ENCODE assay signal across 9 mouse cellular contexts in the genomic region with DNA sequence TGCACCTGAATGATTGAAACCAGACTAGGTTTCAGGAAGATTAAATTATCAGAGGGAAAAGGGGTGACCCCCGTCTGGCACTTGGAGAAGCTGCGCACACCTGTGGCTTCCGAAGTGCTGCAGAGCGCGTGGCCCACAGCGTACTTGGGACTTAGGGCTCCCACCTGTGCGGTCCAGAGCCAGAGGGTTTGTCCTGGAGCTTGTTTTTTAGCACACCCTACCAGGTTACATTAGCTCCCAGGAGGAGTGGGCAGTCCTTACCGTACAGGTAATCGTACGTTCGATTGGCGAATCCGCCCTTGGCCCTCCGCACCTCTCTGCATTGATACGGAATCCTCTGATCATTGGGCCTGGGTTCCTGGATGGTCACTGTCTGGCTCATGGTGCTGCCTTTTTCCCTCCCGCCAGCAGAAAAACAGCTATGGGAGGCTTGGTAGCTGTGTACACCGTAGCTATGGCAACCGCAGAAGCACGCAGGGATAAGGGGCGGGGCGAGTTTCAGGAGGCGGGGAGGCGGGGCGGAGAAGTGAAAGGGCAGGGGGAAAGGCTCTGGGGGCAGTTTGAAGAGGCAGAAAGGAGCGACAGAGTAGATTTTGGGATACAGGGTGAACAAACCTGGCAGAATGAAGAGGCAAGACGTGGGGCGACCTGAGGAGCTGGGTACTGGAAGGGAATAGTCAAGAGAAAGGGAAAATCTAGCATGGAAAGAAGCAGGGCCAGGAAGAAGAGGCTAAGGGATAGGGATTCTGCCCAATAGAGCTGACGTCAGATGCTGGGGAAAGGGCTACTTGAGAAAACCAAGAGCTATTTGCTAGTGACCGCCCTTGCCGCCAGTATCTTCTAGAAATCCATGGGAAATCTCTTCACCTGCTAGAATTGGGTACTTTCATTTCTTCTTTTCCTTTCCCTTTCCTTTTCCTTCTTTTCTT. TPM values are rescaled to one million over a fixed set of nuclear protein-coding genes. Genes with fewer than 3 reads are reported as not detected.
DNase-seq lines count a peak whose midpoint lies in the region; ATAC-seq and TF ChIP-seq lines count a peak whose summit lies in the region.
"Had no signal": no experiment of that assay in that cellular context is flagged by ENCODE, and none has a peak within 500 bp of the region (broad histone marks: within the 10 kb centered on the region; RNA-seq: fewer than 3 reads in every experiment).

TSS of gene Maats1 (minus strand) at position 748 of the 929 bp plus-strand sequence.

- no peaks in the 10 kb centered on the region for H3K4me1 ChIP-seq in ES-Bruce4 (ENCODE audit: control insufficient read depth, insufficient read depth, low read length)
- H3K4me1 ChIP-seq in forebrain, embryonic 14.5 days (ENCODE audit: control insufficient read depth, insufficient read depth, low read length) = peaks cover 3% of the 10 kb centered on the region; the same call in 1 of the 2 replicates
- H3K4me1 ChIP-seq in heart, postnatal 0 days (ENCODE audit: control insufficient read depth, insufficient read depth) = peaks cover 8% of the 10 kb centered on the region
- peaks cover 4 to 12% of the 10 kb centered on the region in 2 experiments for H3K4me1 ChIP-seq in liver, embryonic 14.5 days (replicated peaks; ENCODE audit: control insufficient read depth in 2 of 2, insufficient read depth in 2 of 2, low read length in 1 of 2)
- 0 out of 2 replicates have a peak, but pooled peaks cover 2% of the 10 kb centered on the region for H3K4me1 ChIP-seq in stomach, postnatal 0 days (replicated peaks; ENCODE audit: control insufficient read depth, insufficient read depth)

- H3K27me3 ChIP-seq in ES-Bruce4 (ENCODE audit: control insufficient read depth, insufficient read depth, low read length, poor library complexity, severe bottlenecking) = no peaks in the 10 kb centered on the region
- H3K27me3 ChIP-seq in forebrain, embryonic 14.5 days (replicated peaks; ENCODE audit: control insufficient read depth, insufficient read depth, low read length) = no peaks in the 10 kb centered on the region
- no peaks in the 10 kb centered on the region for H3K27me3 ChIP-seq in heart, postnatal 0 days (ENCODE audit: control insufficient read depth, insufficient read depth, low read length)
- H3K27me3 ChIP-seq in liver, embryonic 14.5 days (ENCODE audit: control insufficient read depth, insufficient read depth, low read length) = no peaks in the 10 kb centered on the region
- H3K27me3 ChIP-seq in stomach, postnatal 0 days (ENCODE audit: control insufficient read depth, insufficient read depth, low read length) = no peaks in the 10 kb centered on the region
- H3K27me3 ChIP-seq: Patski had no signal

- ATAC-seq in forebrain, embryonic 14.5 days = peak; percentile 89
- ATAC-seq in heart, postnatal 0 days (ENCODE audit: insufficient read depth, low read depth) = peak; percentile 80
- peak; percentile 60; the same call in 1 of the 2 replicates for ATAC-seq in liver, embryonic 14.5 days (ENCODE audit: insufficient read depth)
- peak; percentile 87 for ATAC-seq in stomach, postnatal 0 days (ENCODE audit: low FRiP score, low TSS enrichment)
- ATAC-seq: Patski had no signal

- no peak for TF ChIP-seq EP300 in ES-Bruce4 (IDR thresholded peaks at IDR 0.05; ENCODE audit: insufficient read depth, low read depth, low read length)
- TF ChIP-seq EP300 in heart, postnatal 0 days (IDR thresholded peaks at IDR 0.05; ENCODE audit: low read depth) = no peak
- no peak for TF ChIP-seq EP300 in liver, embryonic 14.5 days (IDR thresholded peaks at IDR 0.05; ENCODE audit: low read depth)
- TF ChIP-seq EP300 in stomach, postnatal 0 days (optimal IDR thresholded peaks at IDR 0.05) = no peak

- no peaks in the 10 kb centered on the region for H3K36me3 ChIP-seq in ES-Bruce4 (ENCODE audit: control insufficient read depth, insufficient read depth, low read length, poor library complexity, severe bottlenecking)
- H3K36me3 ChIP-seq in forebrain, embryonic 14.5 days (ENCODE audit: control insufficient read depth, insufficient read depth, low read length) = no peaks in the 10 kb centered on the region
- H3K36me3 ChIP-seq in heart, postnatal 0 days (replicated peaks; ENCODE audit: control insufficient read depth, insufficient read depth, low read length) = no peaks in the 10 kb centered on the region
- no peaks in the 10 kb centered on the region for H3K36me3 ChIP-seq in liver, embryonic 14.5 days (replicated peaks; ENCODE audit: control insufficient read depth, insufficient read depth, low read depth)
- H3K36me3 ChIP-seq in stomach, postnatal 0 days (ENCODE audit: control insufficient read depth, insufficient read depth, low read length) = no peaks in the 10 kb centered on the region

- H3K9ac ChIP-seq in ES-Bruce4 (ENCODE audit: low read depth, poor library complexity, severe bottlenecking) = no peak within 1 kb of the TSS
- peak within 1 kb of the TSS; percentile 62 for H3K9ac ChIP-seq in forebrain, embryonic 14.5 days (ENCODE audit: low read length)
- H3K9ac ChIP-seq in heart, postnatal 0 days (replicated peaks; ENCODE audit: low read depth, low read length) = peak within 1 kb of the TSS; percentile 48; the same call in 1 of the 2 replicates
- H3K9ac ChIP-seq in liver, embryonic 14.5 days (replicated peaks) = no peak within 1 kb of the TSS
- H3K9ac ChIP-seq in stomach, postnatal 0 days (ENCODE audit: low read length) = peak within 1 kb of the TSS; percentile 54

- DNase-seq in cerebellum, adult 11-12 months = peak; percentile 50
- DNase-seq in forebrain, embryonic 14.5 days (ENCODE audit: low spot score) = peak; percentile 90
- peak; percentile 83 for DNase-seq in heart, postnatal 0 days (ENCODE audit: low spot score)
- DNase-seq in kidney, postnatal 25 days = peak; percentile 88 to 89
- peak; percentile 52 to 69 (median 59) for DNase-seq in liver, embryonic 14.5 days (ENCODE audit: low read depth in 3 of 3, low spot score in 3 of 3)
- peak; percentile 29 to 32 for DNase-seq in natural killer cell, adult 2 months (ENCODE audit: low spot score in 2 of 2)
- DNase-seq in stomach, postnatal 0 days (ENCODE audit: low spot score) = peak; percentile 91

- 7% methylated on average over 30 of the region's 30 CpGs for WGBS in forebrain, embryonic 14.5 days
- 15% methylated on average over 30 of the region's 30 CpGs for WGBS in heart, postnatal 0 days
- 17% methylated on average over 30 of the region's 30 CpGs for WGBS in liver, embryonic 14.5 days (ENCODE audit: insufficient replicate concordance)
- 13% methylated on average over 30 of the region's 30 CpGs for WGBS in stomach, postnatal 0 days

- H3K27ac ChIP-seq in ES-Bruce4 (ENCODE audit: insufficient read depth, low read length) = no peak within 1 kb of the TSS
- H3K27ac ChIP-seq in forebrain, embryonic 14.5 days (ENCODE audit: low read depth, low read length) = no peak within 1 kb of the TSS
- 0 out of 2 replicates have a peak within 1 kb of the TSS, but pooled peaks have one; percentile 28 for H3K27ac ChIP-seq in heart, postnatal 0 days (ENCODE audit: low read depth)
- H3K27ac ChIP-seq in liver, embryonic 14.5 days = no peak within 1 kb of the TSS
- no peak within 1 kb of the TSS for H3K27ac ChIP-seq in stomach, postnatal 0 days (replicated peaks)

- no peak for TF ChIP-seq CTCF in ES-Bruce4 (IDR thresholded peaks at IDR 0.05; ENCODE audit: low read depth, low read length)
- TF ChIP-seq CTCF in heart, postnatal 0 days (IDR thresholded peaks at IDR 0.05; ENCODE audit: low read depth) = no peak
- no peak for TF ChIP-seq CTCF in liver, embryonic 14.5 days (IDR thresholded peaks at IDR 0.05; ENCODE audit: low read depth)
- no peak for TF ChIP-seq CTCF in stomach, postnatal 0 days (IDR thresholded peaks at IDR 0.05; ENCODE audit: low read depth)

- no peaks in the 10 kb centered on the region for H3K9me3 ChIP-seq in ES-Bruce4 (replicated peaks; ENCODE audit: control insufficient read depth, insufficient read depth, low read length, poor library complexity, severe bottlenecking)
- H3K9me3 ChIP-seq in forebrain, embryonic 14.5 days (replicated peaks; ENCODE audit: control insufficient read depth, low read length) = no peaks in the 10 kb centered on the region
- H3K9me3 ChIP-seq in heart, postnatal 0 days (replicated peaks; ENCODE audit: control insufficient read depth, low read length) = no peaks in the 10 kb centered on the region
- no peaks in the 10 kb centered on the region for H3K9me3 ChIP-seq in liver, embryonic 14.5 days (ENCODE audit: control insufficient read depth, low read length)
- H3K9me3 ChIP-seq in stomach, postnatal 0 days (ENCODE audit: control insufficient read depth, low read length) = no peaks in the 10 kb centered on the region

- peak within 1 kb of the TSS; percentile 65 for H3K4me2 ChIP-seq in forebrain, embryonic 14.5 days (ENCODE audit: low read length)
- H3K4me2 ChIP-seq in heart, postnatal 0 days (ENCODE audit: low read depth, low read length) = peak within 1 kb of the TSS; percentile 62
- peak within 1 kb of the TSS; percentile 40 for H3K4me2 ChIP-seq in liver, embryonic 14.5 days (ENCODE audit: low read depth)
- H3K4me2 ChIP-seq in stomach, postnatal 0 days (replicated peaks; ENCODE audit: low read depth) = peak within 1 kb of the TSS; percentile 58

- TF ChIP-seq POLR2A in ES-Bruce4 (IDR thresholded peaks at IDR 0.05; ENCODE audit: insufficient read depth, low read length) = no peak

- H3K4me3 ChIP-seq in ES-Bruce4 (ENCODE audit: low read depth, low read length) = peak within 1 kb of the TSS; percentile 61
- H3K4me3 ChIP-seq in forebrain, embryonic 14.5 days (ENCODE audit: low read depth, low read length) = peak within 1 kb of the TSS; percentile 34
- peak within 1 kb of the TSS; percentile 42 for H3K4me3 ChIP-seq in heart, postnatal 0 days (ENCODE audit: low read depth, low read length)
- peak within 1 kb of the TSS in 1 of 2 experiments; percentile 36; a peak in 2 of 4 replicates for H3K4me3 ChIP-seq in liver, embryonic 14.5 days (ENCODE audit: insufficient read depth in 1 of 2, low read depth in 2 of 2, low read length in 2 of 2)
- peak within 1 kb of the TSS; percentile 24; the same call in 1 of the 2 replicates for H3K4me3 ChIP-seq in stomach, postnatal 0 days (ENCODE audit: low read depth, low read length)

RNA-seq across cellular contexts. Expression of gene Maats1, which starts in this region (rescaled TPM):
- polyA plus RNA-seq in ES-Bruce4 (2011; ENCODE audit: insufficient read depth, insufficient read length, low read depth, missing spikeins) = 0.58 and 0.96 TPM in 2 replicates
- 0.71 and 0.83 TPM in 2 replicates for polyA plus RNA-seq in forebrain, embryonic 14.5 days (2014; fragmentation: Nextera tagmentation; extraction: Ambion mirVana)
- not detected in 2 replicates for total RNA-seq in heart, postnatal 0 days (2014; rRNA removed; ENCODE audit: low replicate concordance)
- 0.10 and 0.15 TPM in 2 replicates for polyA plus RNA-seq in heart, postnatal 0 days (2015; fragmentation: Nextera tagmentation; extraction: Ambion mirVana)
- polyA plus RNA-seq in liver, embryonic 14.5 days (2012; rRNA removed) = 0.01 TPM in 1 of 2 replicates, not detected in the other
- polyA plus RNA-seq in liver, embryonic 14.5 days (2014; fragmentation: Nextera tagmentation; extraction: Ambion mirVana) = not detected in 2 replicates
- 0.27 and 0.44 TPM in 2 replicates for polyA plus RNA-seq in stomach, postnatal 0 days (2015; fragmentation: Nextera tagmentation; extraction: Ambion mirVana)

Comparison
In these comparisons a context has a peak if more than half of its experiments do, and no peak if none do; other contexts are left out.
1. Peak in DNase-seq, ATAC-seq, H3K4me3 ChIP-seq, H3K9ac ChIP-seq and H3K4me2 ChIP-seq in forebrain, embryonic 14.5 days; RNA of the gene not detected or under 1 TPM.
2. Peak in DNase-seq, ATAC-seq, H3K4me3 ChIP-seq, H3K27ac ChIP-seq, H3K9ac ChIP-seq and H3K4me2 ChIP-seq in heart, postnatal 0 days; RNA of the gene not detected or under 1 TPM.
3. Peak in DNase-seq, ATAC-seq and H3K4me2 ChIP-seq in liver, embryonic 14.5 days; RNA of the gene not detected or under 1 TPM.
4. Peak in DNase-seq, ATAC-seq, H3K4me3 ChIP-seq, H3K9ac ChIP-seq and H3K4me2 ChIP-seq in stomach, postnatal 0 days; RNA of the gene not detected or under 1 TPM.
5. DNase-seq: peak in every context shown above with its lines; median percentile 91 in stomach, postnatal 0 days; 90 in forebrain, embryonic 14.5 days; 88 in kidney, postnatal 25 days; 83 in heart, postnatal 0 days; 59 in liver, embryonic 14.5 days; 50 in cerebellum, adult 11-12 months; 30 in natural killer cell, adult 2 months.